Mouse (Mus musculus): ENCODE measurements around the gene Zbtb4.
A peak's percentile ranks its signal among the peaks of the same experiment; 100 is the strongest.
"Not testable (repeated sequence)": the region's sequence is repeated elsewhere in the genome, so short reads cannot be mapped to it uniquely, and the experiment has no call there.

Zbtb4 gene

DNA sequence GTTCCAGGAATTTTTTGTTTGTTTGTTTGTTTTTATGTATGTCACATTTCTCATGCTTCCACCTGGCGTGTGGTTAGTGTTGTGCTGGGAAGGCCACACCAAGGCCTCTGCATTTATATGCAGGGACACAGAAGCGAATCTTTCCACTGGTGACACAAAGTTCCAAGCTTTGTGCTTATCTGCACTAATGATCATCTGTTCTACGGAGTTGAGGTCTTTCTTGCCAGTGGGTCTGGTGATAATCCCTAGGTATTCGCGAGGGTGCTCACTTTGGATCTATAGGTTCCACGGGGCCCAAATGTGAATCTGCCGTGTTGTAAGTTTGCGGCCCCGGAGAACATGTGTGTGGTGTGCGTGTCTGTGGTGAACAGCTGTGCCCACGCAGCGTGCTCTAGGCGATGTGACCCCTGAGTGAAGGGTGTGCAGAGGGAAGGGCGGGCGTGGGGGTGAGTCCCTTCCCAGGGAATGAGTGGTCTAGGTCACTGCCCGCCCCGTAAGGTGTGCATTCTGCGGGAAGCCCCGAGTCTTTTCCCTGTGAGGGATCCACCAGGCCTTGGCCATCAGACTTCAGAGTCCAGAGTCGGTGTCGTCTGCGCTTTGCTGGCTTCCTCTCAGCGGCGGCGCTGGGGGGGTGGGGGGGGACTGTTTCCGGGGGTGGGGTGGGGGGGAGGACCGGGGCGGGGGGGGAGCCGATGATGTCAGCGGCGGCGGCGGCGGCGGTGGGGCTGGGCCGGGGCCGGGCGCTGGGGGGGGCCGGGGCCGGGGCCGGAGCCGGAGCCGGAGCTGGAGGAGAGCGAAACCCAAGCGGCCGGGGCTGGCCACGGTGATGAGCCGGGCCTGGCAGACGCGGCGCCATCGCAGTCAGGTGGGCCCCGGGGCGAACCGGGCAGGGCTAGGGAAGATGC, at the start of gene Zbtb4:
Gene Zbtb4, plus strand, starts transcription at position 692 of the 905 bp plus-strand sequence.
- DNase-seq (ENCODE audit: low spot score in 2 of 2) = no peak

DNA sequence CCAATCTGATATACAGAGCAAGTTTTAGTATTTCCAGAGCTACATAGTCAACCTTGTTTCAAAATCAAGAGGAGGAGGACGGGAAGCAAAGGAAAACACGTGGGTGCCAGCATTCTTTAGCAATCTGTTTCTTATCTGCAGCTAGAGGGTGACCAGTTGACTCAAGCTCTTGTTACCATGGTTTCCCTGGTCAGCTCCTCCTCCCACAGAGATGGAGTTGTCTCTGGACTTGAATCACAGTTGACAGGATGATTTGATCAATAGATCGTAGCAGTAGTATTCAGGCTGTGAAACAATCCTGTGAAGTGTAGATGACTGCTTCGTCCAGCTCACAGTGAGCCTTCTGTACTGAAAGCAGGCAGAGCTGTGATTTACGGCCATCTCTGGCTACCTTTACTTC, 49.8 kb upstream of the Zbtb4 start:
- no peak for DNase-seq (ENCODE audit: low spot score in 2 of 2)

DNA sequence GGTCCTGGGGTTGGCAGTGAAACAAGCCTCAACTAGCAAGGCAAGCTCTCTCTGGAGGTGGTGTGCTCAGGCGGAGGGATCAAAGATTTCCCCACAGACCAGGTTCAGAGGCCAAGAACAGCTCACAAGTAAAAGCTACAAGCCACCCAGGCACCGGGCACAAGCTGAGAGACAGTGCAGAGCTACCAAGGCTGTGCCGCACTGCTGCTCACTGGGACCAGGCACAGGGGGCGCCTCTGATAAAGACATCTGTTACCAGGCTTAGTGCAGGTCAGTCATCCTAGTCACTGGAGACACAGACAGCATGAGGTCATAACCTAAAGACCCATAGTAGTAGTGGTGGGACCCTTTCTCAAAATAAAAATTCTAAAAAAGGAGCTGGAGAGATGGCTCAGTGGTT, 48.8 kb upstream of the Zbtb4 start:
- DNase-seq (ENCODE audit: low spot score in 2 of 2) = no peak

DNA sequence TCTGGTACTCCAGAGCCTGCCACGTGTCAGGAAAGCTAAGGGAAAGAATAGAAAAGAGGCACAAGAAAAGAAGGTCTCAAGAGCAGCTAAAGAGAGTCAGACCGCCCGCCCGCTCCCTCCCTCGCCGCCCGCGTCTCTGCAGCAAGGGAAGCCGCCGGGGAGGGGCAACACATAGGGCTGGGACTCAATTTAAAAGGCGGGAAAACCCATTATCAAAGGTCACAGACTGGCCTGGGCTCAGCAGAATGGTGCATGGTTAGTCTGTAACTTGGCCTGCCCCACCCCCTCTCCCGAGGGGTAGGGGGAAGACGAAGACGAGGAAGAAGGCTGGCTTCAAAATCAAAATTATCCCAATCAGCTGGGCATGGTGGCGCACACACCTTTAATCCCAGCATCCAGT, 47.1 kb upstream of the Zbtb4 start:
- DNase-seq (ENCODE audit: low spot score in 2 of 2) = no peak

DNA sequence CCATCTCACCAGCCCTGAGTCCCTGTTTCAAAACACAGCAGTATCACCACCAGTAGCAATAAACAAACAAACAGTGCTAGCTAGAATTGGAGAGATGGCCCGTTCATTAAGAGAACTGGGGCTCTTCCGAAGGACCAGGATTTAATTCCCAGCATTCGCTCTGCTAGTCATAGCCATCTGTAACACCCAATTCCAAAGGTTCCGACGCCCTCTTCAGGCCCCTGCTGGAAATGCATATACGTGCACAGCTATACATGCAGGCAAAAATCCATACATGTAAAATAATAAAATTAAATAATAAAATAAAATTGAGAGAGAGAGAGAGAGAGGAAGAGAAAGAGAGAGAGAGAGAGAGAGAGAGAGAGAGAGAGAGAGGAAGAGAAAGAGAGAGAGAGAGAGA, 46.3 kb upstream of the Zbtb4 start:
- no peak for DNase-seq (ENCODE audit: low spot score in 2 of 2)

DNA sequence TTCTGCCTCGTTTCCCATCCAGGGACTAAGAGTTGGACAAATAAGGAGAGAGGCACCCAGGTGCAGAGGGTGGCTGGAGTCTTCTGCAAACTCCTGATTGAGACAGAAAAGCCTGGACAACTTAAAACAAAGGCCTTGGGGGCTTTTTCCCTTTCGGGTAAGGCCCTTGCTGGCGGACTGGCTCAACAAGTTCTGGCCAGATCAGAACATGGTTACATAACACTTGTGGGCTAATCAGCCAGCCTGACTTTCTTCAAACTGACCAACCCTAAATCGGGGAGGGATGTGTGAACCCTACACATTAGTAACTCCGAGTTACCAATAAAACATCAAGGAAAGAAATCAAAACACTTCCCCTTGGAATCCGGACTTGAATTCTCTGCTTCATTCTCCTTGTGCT, 44.9 kb upstream of the Zbtb4 start:
- no peak for DNase-seq (ENCODE audit: low spot score in 2 of 2)

DNA sequence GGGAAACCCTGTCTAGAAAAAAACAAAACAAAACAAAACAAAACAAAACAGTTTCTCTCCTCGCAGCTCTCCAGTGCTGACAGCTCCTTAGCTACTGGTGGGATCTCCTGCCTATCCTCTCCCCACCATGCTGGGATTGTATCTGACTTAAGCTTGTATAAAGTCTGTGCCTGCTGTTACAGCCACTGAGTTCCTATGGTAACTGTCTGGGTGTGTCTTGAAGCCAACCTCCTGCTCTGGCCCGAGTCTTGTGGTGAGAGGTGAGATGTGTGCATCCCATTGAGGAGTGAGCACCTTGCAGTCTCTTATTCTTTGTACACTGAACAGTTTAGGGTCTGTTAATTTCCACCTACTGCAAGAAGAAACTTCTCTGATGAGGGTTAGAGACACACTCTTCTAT, 42.6 kb upstream of the Zbtb4 start:
- DNase-seq (ENCODE audit: low spot score in 2 of 2) = no peak

DNA sequence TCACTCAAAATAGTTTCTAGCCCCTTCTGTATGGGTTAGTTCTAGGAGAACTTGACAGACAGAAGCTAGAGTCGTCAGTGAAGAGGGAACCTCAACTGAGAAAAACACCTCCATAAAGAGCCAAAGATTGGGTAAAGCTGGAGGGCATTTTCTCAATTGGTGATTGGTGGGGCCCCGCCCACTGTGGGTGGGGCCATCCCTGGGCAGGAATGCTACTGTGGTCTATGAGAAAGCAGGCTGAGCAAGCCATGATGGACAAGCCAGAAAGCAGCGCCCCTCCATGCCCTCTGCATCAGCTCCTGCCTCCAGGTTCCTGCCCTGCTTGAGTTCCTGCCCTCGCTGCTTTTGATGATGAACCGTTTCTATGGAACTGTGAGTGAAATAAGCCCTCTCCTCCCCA, 39.8 kb upstream of the Zbtb4 start:
- DNase-seq (ENCODE audit: low spot score in 2 of 2) = no peak

DNA sequence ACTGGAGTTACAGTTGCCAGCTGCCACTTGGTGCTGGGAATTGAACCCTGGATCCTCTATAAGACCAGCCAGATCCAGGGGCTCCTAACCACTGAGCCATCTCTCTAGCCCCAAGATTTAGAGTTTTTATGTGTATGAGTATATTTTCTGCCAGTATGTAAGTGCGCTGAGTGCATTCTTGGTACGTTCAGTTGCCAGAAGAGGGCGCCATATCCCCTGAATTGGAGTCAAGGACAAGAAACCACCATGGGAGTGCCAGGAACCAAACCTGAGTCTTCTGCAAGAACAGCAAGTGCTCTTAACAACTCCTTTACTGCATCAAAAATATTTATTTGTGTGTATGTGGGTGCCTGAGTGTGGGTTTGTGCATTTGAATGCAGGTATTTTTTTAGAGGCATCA, 36.6 kb upstream of the Zbtb4 start:
- no peak for DNase-seq (ENCODE audit: low spot score in 2 of 2)

DNA sequence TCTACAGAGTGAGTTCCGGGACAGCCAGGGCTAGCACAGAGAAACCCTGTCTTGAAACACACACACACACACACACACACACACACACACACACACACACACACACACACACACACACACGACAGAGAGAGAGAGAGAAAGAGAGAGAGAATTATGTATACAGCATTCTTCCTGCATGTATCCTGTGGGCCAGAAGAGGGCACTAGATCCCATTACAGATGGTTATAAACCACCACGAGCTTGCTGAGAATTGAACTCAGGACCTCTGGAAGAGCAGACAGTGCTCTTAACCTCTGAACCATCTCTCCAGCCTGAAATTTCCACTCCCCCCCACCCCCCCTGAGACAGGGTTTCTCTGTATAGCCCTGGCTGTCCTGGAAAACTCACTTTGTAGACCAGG, 34.3 kb upstream of the Zbtb4 start:
- DNase-seq (ENCODE audit: low spot score in 2 of 2) = not testable (repeated sequence)

DNA sequence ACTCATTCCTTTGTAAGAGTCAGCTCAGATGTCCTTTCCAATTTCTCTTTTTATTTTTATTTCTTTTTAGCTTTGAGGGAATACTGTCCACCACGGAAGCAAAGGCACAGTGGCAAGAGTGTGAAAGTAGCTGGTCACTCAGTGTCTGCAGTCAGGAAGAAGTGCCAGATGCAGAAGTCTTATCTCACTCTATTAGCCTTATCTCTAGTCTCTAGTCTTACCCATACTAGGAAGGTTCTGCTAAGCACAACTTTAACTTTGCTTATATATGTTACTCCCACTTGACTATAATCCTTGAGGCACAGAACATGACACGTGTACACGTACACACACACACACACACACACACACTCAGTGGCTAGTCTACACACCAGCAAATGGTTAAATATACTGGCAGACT, 14.1 kb upstream of the Zbtb4 start:
- no peak for DNase-seq (ENCODE audit: low spot score in 2 of 2)

DNA sequence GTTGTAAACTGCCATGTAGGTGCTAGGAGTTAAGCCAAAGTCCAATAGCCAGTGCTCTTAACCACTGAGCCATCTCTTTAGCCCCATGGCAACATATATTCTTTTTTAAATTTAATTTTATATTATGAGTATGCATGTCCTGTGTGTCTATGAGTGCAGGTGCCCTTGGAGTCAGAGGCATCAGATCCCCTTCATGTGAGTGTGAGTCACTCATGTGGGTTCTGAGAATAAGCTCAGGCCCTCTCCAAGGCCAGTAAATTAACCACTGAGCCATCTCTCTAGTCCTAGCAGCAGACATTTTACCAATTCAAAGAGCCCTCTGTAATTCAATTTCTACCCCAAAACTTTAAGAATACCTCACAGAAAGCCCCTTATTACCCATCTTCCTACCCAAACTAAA, 13.0 kb upstream of the Zbtb4 start:
- no peak for DNase-seq (ENCODE audit: low spot score in 2 of 2)

DNA sequence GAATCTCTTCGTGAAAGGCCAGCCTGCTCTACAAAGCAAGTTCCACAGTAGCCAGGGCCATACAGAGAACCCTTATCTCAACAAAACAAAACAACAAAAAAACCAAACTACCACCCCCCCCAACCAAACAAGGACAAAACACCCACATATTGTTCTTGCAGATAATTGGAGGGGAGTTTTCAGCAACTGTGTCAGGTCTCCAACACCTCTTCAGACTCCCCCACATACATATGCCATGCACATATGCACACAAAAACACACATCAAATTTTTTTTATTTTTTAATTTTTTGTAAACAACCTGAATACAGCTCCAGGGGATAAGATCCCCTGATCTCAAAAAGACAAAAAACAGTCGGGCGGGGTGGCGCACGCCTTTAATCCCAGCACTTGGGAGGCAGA, 11.5 kb upstream of the Zbtb4 start:
- DNase-seq (ENCODE audit: low spot score in 2 of 2) = no peak

DNA sequence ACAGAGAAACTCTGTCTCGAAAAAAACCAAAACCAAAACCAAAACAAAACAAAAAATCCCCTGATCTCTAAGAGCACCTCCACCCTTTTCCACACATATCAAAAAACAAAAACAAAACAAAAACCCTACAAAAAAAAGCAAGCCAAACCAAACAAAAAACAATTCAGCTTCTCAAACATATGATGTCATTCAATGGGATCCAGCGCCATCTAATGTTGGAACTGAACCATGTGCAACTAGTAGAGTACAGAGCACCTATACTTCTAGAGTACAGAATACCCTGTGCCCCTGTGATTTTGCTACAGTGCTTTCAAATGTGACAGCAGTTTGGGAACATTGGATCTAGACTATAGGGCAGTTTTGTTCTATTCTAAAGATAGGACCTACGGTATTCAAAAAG, 11.0 kb upstream of the Zbtb4 start:
- no peak for DNase-seq (ENCODE audit: low spot score in 2 of 2)

DNA sequence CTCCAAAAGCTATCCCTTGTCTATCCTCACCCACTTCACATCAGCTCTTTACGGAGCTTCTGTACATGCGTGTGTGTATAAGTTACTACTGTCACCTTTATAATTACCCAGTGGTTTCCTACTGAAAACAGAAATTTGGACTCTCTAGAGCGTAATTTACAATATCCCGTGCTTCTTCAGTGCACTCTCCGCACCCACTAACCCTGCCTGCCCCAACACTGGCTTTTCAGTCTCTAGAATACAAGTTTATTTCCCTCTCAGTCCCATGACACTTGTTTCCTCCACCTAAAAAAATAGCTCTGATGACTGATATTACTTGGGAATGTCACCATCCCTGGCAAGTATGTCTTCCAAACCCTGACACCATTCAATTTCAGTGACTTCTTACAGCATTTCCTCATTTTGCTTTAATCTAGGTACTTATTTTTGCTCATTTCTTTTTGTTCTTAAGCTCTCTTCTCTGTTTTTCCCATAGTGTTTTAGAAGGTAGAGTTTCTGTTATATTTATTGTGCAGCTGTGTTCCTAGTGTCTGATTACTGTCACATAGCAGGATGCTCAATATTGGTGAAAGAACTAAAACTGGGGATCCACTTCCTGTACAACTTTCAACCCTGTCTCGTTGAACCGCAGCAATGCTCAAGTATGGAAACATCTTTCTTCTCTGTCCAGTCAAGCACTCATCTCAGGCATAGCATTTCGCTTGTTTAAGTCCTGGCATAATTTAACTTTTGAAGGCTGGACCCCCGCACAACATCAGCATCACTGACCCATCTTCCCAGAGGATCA, 8.2 kb upstream of the Zbtb4 start:
- DNase-seq (ENCODE audit: low spot score in 2 of 2) = no peak

DNA sequence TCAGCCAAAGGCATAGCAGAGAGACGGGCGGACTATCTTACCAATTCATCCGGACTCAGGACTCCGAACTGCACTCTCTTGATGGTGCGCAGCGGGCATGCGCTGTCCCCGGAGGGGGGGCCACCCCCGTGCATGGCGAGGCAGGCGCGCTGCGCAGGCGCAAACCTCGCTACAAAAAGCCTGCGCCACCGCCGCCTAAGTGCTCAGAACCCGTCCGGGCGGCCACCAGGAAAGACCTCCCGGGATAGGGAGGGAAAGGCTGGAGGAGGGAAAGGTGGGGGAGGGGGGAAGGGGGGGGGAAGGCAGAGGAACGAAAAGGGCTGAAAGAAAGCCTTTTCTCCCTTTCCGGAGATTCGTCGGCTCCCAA, 7.6 kb upstream of the Zbtb4 start:
- DNase-seq (ENCODE audit: low spot score in 2 of 2) = peak; percentile 91 to 94

DNA sequence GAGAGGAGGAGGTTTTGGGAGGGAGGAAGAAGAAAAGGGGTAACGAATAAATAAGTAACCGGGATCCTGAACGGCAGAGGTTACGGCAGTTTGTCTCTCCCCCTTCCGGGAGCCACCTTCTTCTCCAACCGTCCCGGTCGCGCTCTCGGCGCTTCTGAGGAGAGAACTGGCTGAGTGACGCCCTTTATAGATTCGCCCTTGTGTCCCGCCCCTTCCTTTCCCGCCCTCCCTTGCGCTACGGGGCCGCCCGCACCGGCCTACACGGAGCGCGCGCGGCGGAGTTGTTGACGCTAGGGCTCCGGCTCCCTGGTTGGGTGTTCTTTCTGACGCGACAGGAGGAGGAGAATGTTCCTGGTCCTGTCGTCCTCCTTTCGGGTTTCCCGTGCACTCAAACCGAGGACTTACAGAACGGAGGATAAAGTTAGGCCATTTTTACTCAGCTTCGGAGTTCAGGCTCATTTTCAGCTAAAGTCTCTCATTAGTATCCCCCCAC, 7.2 kb upstream of the Zbtb4 start, which contains the start of gene Polr2a:
Gene Polr2a, minus strand, starts transcription at position 160 of the 493 bp plus-strand sequence.
- DNase-seq (ENCODE audit: low spot score in 2 of 2) = peak; percentile 96

DNA sequence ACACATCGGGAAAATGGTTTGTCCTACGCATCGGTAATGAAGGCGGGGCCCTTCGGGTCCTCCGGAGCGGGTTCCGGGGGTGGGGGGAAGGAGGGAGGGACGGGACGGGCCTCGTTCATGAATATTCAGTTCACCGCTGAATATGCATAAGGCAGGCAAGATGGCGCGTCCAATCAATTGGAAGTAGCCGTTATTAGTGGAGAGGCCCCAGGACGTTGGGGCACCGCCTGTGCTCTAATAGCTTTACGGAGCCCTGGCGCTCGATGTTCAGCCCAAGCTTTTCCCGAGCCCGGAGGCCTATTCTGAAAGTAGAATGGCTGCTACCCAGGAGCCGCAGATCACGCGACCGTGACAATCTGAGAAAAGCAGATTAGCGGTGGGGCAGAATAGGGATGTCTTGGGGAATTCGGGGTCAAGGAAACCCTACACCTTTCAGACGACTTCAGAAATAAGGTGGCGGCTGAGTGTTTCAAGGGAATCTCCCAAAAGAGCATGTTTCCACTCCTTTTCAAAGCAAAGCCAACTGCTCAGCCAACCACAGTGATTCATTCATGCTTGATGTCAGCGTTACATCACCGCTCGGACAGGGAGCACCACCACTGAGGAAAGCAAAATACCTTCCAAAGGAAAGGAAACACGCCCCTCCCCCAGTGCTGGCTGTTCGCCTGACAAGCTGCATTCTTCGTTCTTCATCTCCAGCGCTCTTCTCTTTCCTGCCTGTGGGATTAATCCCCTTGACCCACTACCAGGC, 6.6 kb upstream of the Zbtb4 start:
- DNase-seq (ENCODE audit: low spot score in 2 of 2) = peak; percentile 81 to 88

DNA sequence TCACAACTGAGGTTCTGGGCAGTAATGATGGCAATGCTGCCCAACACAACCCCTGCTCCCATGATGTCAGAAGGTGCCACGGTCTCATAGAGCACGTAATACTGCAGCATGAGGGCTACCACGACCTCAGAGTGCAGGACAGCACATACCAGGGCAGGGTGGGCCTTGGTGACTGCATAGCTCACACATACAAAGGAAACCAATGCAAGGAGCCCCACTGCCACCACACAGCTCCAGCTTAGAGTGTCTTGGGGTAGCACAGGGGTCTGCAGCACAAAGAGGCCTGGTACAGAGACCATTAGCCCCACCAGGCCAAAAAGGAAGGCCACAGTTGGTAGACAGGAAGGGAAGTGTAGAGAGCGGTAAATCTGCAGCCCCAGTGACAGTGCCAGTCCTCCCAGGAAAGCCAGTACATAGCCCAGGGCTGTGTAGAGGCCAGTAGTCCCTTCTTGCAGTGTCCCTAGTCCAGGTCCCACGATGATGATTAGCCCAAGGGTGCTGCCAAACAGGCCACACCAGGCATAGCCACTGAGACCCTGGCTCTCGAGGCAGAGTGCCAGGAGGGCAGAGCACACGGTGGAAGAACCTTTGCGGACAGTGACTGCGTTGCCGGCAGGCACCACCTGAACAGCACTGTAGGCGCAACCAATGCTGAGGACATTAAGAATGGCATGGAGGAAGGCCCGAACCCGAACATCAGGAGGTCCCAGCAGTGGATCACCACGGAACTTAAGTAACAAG, 5.4 kb upstream of the Zbtb4 start:
- no peak for DNase-seq (ENCODE audit: low spot score in 2 of 2)

DNA sequence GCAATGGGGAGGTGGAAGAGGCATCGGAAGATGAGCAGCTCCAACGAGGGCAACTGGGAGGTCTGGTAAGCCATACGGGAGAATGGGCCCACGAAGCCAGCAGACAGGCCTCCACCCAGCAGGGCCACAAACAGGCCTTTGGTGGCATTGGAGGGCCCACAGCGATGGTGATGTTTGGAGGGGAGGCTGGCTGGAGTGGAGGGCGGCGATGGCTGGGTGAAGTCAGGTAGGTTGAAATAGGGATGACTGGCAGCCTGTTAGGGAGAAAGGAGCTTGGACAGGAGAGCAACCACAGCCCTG, 4.9 kb upstream of the Zbtb4 start:
- DNase-seq (ENCODE audit: low spot score in 2 of 2) = no peak

DNA sequence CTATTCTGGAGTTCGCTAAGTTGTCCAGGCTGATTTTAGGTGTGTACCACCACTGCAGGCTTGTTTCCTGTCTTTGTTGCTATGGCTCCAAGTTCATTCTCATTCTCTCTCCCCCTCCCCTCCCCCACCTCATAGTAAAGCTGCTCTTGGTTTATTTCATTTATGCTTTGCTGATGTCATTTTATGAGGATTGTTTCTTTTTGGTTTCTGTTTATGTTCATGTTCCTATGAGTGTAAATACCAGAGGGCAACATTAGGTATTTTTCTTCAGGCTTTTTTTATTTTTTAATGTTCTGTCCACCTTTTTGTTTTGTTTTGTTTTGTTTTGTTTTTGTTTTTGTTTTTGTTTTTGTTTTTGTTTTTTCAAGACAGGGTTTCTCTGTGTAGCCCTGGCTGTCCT, 3.8 kb upstream of the Zbtb4 start, which contains the start of gene Slc35g3:
Gene Slc35g3, minus strand, starts transcription at position 101 of the 400 bp plus-strand sequence.
- DNase-seq (ENCODE audit: low spot score in 2 of 2) = no peak

DNA sequence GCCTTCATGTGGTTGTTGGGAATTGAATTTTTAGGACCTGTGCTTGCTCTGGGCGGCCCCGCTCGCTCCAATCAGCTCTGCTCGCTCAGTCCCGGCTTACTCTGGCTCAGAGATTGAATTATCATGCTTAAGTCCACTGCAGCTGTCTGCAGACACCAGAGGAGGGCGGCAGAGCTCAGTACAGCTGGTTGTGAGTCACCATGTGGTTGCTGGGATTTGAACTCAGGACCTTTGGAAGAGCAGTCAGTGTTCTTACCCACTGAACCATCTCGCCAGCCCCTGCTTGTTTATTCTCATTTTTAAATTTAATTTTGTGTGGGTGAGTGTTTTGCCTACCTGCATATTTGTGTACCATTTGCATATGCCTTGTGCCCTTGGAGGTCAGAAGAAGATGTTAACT, 2.2 kb upstream of the Zbtb4 start:
- no peak for DNase-seq (ENCODE audit: low spot score in 2 of 2)

Measured in right cerebral cortex, postnatal 36 days (tissue).